Mouse (Mus musculus) olfactory bulb, adult 2 months (tissue): ENCODE measurements around the gene Exoc3. TPM values are rescaled to one million over a fixed set of nuclear protein-coding genes. Genes with fewer than 3 reads are reported as not detected.
A peak's percentile ranks its signal among the peaks of the same experiment; 100 is the strongest.

ENCODE experiments used
- H3K27ac ChIP-seq: fragments of 200-500 bp; 2 replicates; pipeline ENCODE4 v1.5.1; 2012; ENCODE audit warnings: low read depth, low read length; ENCODE audit not compliant: insufficient read depth
- H3K4me1 ChIP-seq: fragments of 200-500 bp; 2 replicates; pipeline ENCODE4 v1.6.1; 2012; ENCODE audit warnings: low read length; ENCODE audit not compliant: control insufficient read depth, insufficient read depth
- H3K4me3 ChIP-seq: fragments of 200-500 bp; 2 replicates; pipeline ENCODE4 v1.5.1; 2012; ENCODE audit warnings: mild to moderate bottlenecking, low read depth, low read length, moderate library complexity; ENCODE audit not compliant: insufficient read depth
- CTCF ChIP-seq: fragments of 200-500 bp; IDR thresholded peaks from 2 replicates; pipeline ENCODE4 v1.5.1; 2012; ENCODE audit warnings: low read depth, mild to moderate bottlenecking, low read length, moderate library complexity; ENCODE audit not compliant: insufficient read depth
- POLR2A ChIP-seq: fragments of 200-500 bp; IDR thresholded peaks from 2 replicates; pipeline ENCODE4 v1.6.1; 2012; ENCODE audit warnings: mild to moderate bottlenecking, low read depth, low read length, moderate library complexity; ENCODE audit not compliant: insufficient read depth
- WGBS: fragments of 180-500 bp; shearing (Covaris S2); methylation state at CpG from one replicate; pipeline ENCODE4 v1.1.7; 2018; 5-methylcytosine and 5-hydroxymethylcytosine counted together
- polyA plus RNA-seq: library from polyadenylated mRNA; stranded (reverse); fragments of >200 nt; gene quantifications from 2 replicates; pipeline ENCODE4 v1.2.4, GENCODE M21; 2012; ENCODE audit warnings: low replicate concordance; ENCODE audit not compliant: missing spikeins, insufficient read depth, insufficient read length

Gene Exoc3
- polyA plus RNA-seq, 1 experiment, result not detected

DNA sequence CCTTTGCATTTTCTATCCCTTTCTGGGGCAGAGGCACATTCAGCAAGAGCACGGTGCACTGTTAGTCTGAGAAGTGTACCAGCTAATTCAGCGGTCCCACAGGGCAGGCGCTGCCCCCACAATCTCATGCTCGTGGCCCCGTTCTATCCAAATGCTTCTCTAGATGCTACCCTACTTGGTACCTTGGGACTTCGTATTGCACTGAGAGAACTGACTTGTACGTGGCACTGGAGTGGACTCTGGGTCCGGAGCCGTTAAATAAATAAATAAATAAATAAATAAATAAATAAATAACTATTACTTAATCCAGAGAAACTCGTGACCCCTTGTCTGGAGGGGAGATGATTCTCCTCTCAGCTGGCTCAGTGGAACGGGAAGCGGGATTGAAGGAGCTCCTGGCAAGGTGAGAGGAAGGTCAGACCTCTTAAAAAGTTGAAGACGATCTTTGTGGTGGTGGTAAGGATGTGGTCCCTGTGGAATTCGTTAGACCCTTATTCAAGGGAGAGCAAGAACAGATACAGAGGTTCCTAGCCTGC is 86.7 kb downstream of the Exoc3 start:
- TF ChIP-seq CTCF, result no peak
- no peak for TF ChIP-seq POLR2A
- Histone ChIP-seq H3K27ac (no peak overlapping the region), H3K4me3 (no peak overlapping the region), H3K4me1 (peaks cover 7% of the 10 kb centered on the region)
- WGBS, result 60% methylated on average over 14 of the region's 14 CpGs

GRCm38 (mm10) chr13:74121141-74121602 is 87.4 kb downstream of the Exoc3 start, which contains the start of gene Slc9a3:
Gene Slc9a3 (plus strand): TSS chr13:74121457.
- peak within 1 kb of the TSS; percentile 24 for H3K4me3 ChIP-seq
- no peak for TF ChIP-seq CTCF
- TF ChIP-seq POLR2A, result no peak
- 2% methylated on average over 35 of the region's 35 CpGs for WGBS

More at GRCm38 (mm10) chr13:74121141-74121602, 87.4 kb downstream of the Exoc3 start, which contains the start of gene Slc9a3:
- H3K27ac ChIP-seq, result no peak within 1 kb of the TSS
- H3K4me1 ChIP-seq, result peaks cover 7% of the 10 kb centered on the region

Other genes with a start within 250 kb of the Exoc3 start
- gene Zdhhc11, start 244.9 kb downstream of the Exoc3 start, polyA plus RNA-seq, result not detected in 2 replicates
- gene Tppp, start 199.3 kb downstream of the Exoc3 start, polyA plus RNA-seq, result 59.6 and 120 TPM in 2 replicates
- not detected in 2 replicates for gene Cep72, start 146.4 kb downstream of the Exoc3 start, polyA plus RNA-seq
- gene Slc9a3, start 87.3 kb downstream of the Exoc3 start, polyA plus RNA-seq, result not detected in 2 replicates
- gene Ahrr, start 83.6 kb upstream of the Exoc3 start, polyA plus RNA-seq, result not detected in 2 replicates
- gene Pdcd6, start 108.8 kb upstream of the Exoc3 start, polyA plus RNA-seq, result 339 TPM in 1 of 2 replicates, not detected in the other
- gene Sdha, start 141.5 kb upstream of the Exoc3 start, polyA plus RNA-seq, result 516 TPM in 1 of 2 replicates, not detected in the other
- gene Ccdc127, start 141.6 kb upstream of the Exoc3 start, polyA plus RNA-seq, result not detected in 2 replicates
- gene Lrrc14b, start 155.3 kb upstream of the Exoc3 start, polyA plus RNA-seq, result not detected in 2 replicates
- not detected in 2 replicates for gene Zfp72, start 182.1 kb upstream of the Exoc3 start, polyA plus RNA-seq
- not detected in 2 replicates for gene Ftl1-ps1, start 191.0 kb upstream of the Exoc3 start, polyA plus RNA-seq